Mouse (Mus musculus): Measurements from ENCODE around the gene Card11. TPM values are rescaled to one million over a fixed set of nuclear protein-coding genes. Genes with fewer than 3 reads are reported as not detected.

The Card11 gene
- total RNA-seq, 1 experiment = 1.2 TPM

DNA sequence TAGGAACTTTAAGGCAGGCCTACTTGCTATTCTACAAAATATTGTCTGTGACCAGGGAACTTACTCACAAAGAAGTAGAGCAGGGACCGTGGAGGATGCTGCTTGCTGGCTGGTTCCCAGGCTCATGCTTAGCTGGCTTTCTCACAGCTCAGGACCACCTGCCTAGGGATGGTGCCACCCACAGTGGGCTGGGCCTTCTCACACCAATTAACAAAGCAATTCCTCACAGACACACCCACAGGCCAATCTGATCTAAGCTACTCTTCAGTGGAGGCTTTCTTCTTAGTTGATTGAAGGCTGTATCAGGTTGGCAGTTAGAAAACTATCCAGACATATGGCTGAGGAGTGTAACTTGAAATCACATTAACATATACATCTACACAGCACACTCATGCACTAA, 15.7 kb upstream of the Card11 start:
- in situ Hi-C loops (cut with MboI; ENCODE audit: low sequenced_read_pairs in 2 of 2, unreplicated experiment in 2 of 2) = no loop called here

DNA sequence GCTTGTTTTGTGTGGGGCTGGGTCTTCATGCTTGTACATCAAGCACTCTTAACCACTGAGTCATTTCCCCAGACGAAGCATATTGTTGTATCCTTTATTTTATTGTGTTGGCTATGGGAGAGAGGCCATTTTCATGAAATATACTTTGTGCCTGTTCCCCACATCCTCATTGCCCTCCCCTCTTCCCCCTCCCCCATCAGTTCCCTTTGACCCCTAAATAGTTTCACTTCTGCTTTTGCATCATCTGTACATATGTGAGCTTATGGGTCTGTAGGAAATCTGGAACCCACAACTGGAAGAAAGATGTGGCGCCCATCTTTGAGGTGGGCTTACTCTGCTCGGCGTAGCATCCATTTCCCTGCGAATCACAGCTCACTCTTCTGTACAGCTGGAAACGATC, 13.8 kb upstream of the Card11 start:
- Histone ChIP-seq H3K9ac (ENCODE audit: insufficient read depth, low read depth, low read length, poor library complexity, severe bottlenecking) (no peak overlapping the region), H3K4me3 (ENCODE audit: insufficient read depth in 1 of 2, low read depth in 1 of 2, low read length in 2 of 2, poor library complexity in 1 of 2, severe bottlenecking in 1 of 2) (no peak overlapping the region), H3K36me3 (ENCODE audit: control insufficient read depth, insufficient read depth, low read length, poor library complexity, severe bottlenecking) (no peaks in the 10 kb centered on the region), H3K4me1 (ENCODE audit: control insufficient read depth in 2 of 2, insufficient read depth in 2 of 2, low read length in 2 of 2, poor library complexity in 1 of 2) (no peaks in the 10 kb centered on the region), H3K27ac (ENCODE audit: insufficient read depth, low read depth, low read length, poor library complexity, severe bottlenecking) (no peak overlapping the region), H3K9me3 (ENCODE audit: control insufficient read depth, insufficient read depth, low read depth, low read length) (no peaks in the 10 kb centered on the region)
- no peak for DNase-seq (ENCODE audit: low read depth, low spot score)
- in situ Hi-C loops (cut with MboI; ENCODE audit: low sequenced_read_pairs in 2 of 2, unreplicated experiment in 2 of 2) = no loop called here
- no peak for TF ChIP-seq ZNF384 (IDR thresholded peaks at IDR 0.05; ENCODE audit: low read depth, low read length)
- TF ChIP-seq HCFC1 (IDR thresholded peaks at IDR 0.05; ENCODE audit: borderline replicate concordance, insufficient read depth, low read length) = no peak
- no peak for TF ChIP-seq CHD2 (IDR thresholded peaks at IDR 0.05; ENCODE audit: low read depth, low read length)
- no peak for TF ChIP-seq ZC3H11A (IDR thresholded peaks at IDR 0.05; ENCODE audit: borderline replicate concordance, low read depth, low read length)
- TF ChIP-seq MAFK (IDR thresholded peaks at IDR 0.05; ENCODE audit: insufficient read depth, low read depth, low read length) = no peak

More for the DNA sequence above, 15.7 kb upstream of the Card11 start:
- Histone ChIP-seq H3K36me3 (ENCODE audit: control insufficient read depth, insufficient read depth, low read length, poor library complexity, severe bottlenecking) (no peaks in the 10 kb centered on the region), H3K9ac (ENCODE audit: insufficient read depth, low read depth, low read length, poor library complexity, severe bottlenecking) (no peak overlapping the region), H3K4me3 (ENCODE audit: insufficient read depth in 1 of 2, low read depth in 1 of 2, low read length in 2 of 2, poor library complexity in 1 of 2, severe bottlenecking in 1 of 2) (no peak overlapping the region), H3K27ac (ENCODE audit: insufficient read depth, low read depth, low read length, poor library complexity, severe bottlenecking) (no peak overlapping the region), H3K9me3 (ENCODE audit: control insufficient read depth, insufficient read depth, low read depth, low read length) (no peaks in the 10 kb centered on the region), H3K4me1 (ENCODE audit: control insufficient read depth in 2 of 2, insufficient read depth in 2 of 2, low read length in 2 of 2, poor library complexity in 1 of 2) (no peaks in the 10 kb centered on the region)
- no peak for DNase-seq (ENCODE audit: low read depth, low spot score)
- no peak for TF ChIP-seq MAFK (IDR thresholded peaks at IDR 0.05; ENCODE audit: insufficient read depth, low read depth, low read length)
- no peak for TF ChIP-seq ZC3H11A (IDR thresholded peaks at IDR 0.05; ENCODE audit: borderline replicate concordance, low read depth, low read length)
- no peak for TF ChIP-seq CHD2 (IDR thresholded peaks at IDR 0.05; ENCODE audit: low read depth, low read length)
- TF ChIP-seq ZNF384 (IDR thresholded peaks at IDR 0.05; ENCODE audit: low read depth, low read length) = no peak
- TF ChIP-seq HCFC1 (IDR thresholded peaks at IDR 0.05; ENCODE audit: borderline replicate concordance, insufficient read depth, low read length) = no peak

DNA sequence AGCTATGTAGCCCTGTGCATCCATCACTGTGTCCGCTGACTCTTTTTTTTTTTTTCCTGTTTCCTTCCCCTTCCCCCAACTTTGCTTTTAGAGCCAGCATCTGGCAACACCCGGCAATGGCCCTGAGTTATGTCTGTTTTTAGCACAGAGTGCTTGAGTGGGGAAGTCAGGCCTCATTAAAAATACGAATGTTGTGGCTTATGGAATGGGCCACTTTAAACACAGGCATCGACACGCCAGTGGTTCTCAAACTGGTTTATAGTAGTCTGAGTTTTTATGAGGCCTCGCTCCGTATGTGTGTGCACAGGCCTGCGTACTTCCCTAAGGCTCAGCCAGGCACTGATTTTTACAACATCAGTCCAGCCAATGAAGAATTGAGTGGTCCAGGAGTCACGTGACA, 13.1 kb upstream of the Card11 start:
- no peaks in the 10 kb centered on the region for H3K9me3 ChIP-seq (ENCODE audit: control insufficient read depth, insufficient read depth, low read depth, low read length)
- no peak for DNase-seq (ENCODE audit: low read depth, low spot score)
- no peaks in the 10 kb centered on the region for H3K4me1 ChIP-seq (ENCODE audit: control insufficient read depth in 2 of 2, insufficient read depth in 2 of 2, low read length in 2 of 2, poor library complexity in 1 of 2)
- no peak overlapping the region; the same call in 1 of the 2 replicates for H3K9ac ChIP-seq (ENCODE audit: insufficient read depth, low read depth, low read length, poor library complexity, severe bottlenecking)
- no peak for TF ChIP-seq ZNF384 (IDR thresholded peaks at IDR 0.05; ENCODE audit: low read depth, low read length)
- no peak for TF ChIP-seq CHD2 (IDR thresholded peaks at IDR 0.05; ENCODE audit: low read depth, low read length)
- TF ChIP-seq HCFC1 (IDR thresholded peaks at IDR 0.05; ENCODE audit: borderline replicate concordance, insufficient read depth, low read length) = no peak
- H3K36me3 ChIP-seq (ENCODE audit: control insufficient read depth, insufficient read depth, low read length, poor library complexity, severe bottlenecking) = no peaks in the 10 kb centered on the region
- H3K4me3 ChIP-seq (ENCODE audit: insufficient read depth in 1 of 2, low read depth in 1 of 2, low read length in 2 of 2, poor library complexity in 1 of 2, severe bottlenecking in 1 of 2) = no peak overlapping the region
- H3K27ac ChIP-seq (ENCODE audit: insufficient read depth, low read depth, low read length, poor library complexity, severe bottlenecking) = no peak overlapping the region
- in situ Hi-C loops (cut with MboI; ENCODE audit: low sequenced_read_pairs in 2 of 2, unreplicated experiment in 2 of 2) = no loop called here

DNA sequence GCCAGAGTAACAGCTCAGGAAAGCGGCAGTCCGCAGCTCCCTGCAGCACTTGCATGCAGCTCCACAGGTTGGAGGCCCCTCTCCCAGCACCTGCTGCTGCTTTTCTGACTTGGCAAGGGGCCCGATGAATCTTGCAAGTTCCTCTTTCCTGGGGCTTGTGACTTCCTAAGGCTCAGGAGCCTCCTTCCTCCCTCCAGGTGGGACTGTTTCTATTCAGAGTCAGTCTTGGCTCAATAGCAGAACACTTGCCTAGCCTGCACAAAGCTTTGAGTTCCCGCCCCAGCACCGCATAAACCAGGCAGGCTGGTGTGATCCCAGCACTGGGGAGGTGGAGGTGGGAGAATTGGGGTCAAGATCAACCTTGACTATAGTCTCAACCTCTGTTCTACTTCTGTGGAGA, 5.1 kb upstream of the Card11 start:
- no peaks in the 10 kb centered on the region for H3K9me3 ChIP-seq (ENCODE audit: control insufficient read depth, insufficient read depth, low read depth, low read length)
- H3K9ac ChIP-seq (ENCODE audit: insufficient read depth, low read depth, low read length, poor library complexity, severe bottlenecking) = no peak overlapping the region
- no peak overlapping the region for H3K27ac ChIP-seq (ENCODE audit: insufficient read depth, low read depth, low read length, poor library complexity, severe bottlenecking)
- TF ChIP-seq MAFK (IDR thresholded peaks at IDR 0.05; ENCODE audit: insufficient read depth, low read depth, low read length) (no peak), ZC3H11A (IDR thresholded peaks at IDR 0.05; ENCODE audit: borderline replicate concordance, low read depth, low read length) (no peak), ZNF384 (IDR thresholded peaks at IDR 0.05; ENCODE audit: low read depth, low read length) (no peak), CHD2 (IDR thresholded peaks at IDR 0.05; ENCODE audit: low read depth, low read length) (no peak), HCFC1 (IDR thresholded peaks at IDR 0.05; ENCODE audit: borderline replicate concordance, insufficient read depth, low read length) (no peak)
- no peaks in the 10 kb centered on the region for H3K4me1 ChIP-seq (ENCODE audit: control insufficient read depth in 2 of 2, insufficient read depth in 2 of 2, low read length in 2 of 2, poor library complexity in 1 of 2)
- DNase-seq (ENCODE audit: low read depth, low spot score) = no peak
- H3K36me3 ChIP-seq (ENCODE audit: control insufficient read depth, insufficient read depth, low read length, poor library complexity, severe bottlenecking) = no peaks in the 10 kb centered on the region
- H3K4me3 ChIP-seq (ENCODE audit: insufficient read depth in 1 of 2, low read depth in 1 of 2, low read length in 2 of 2, poor library complexity in 1 of 2, severe bottlenecking in 1 of 2) = no peak overlapping the region
- in situ Hi-C loops (cut with MboI; ENCODE audit: low sequenced_read_pairs in 2 of 2, unreplicated experiment in 2 of 2) = no loop called here
